Mouse (Mus musculus): ENCODE data around the gene Sord. TPM values are rescaled to one million over a fixed set of nuclear protein-coding genes. Genes with fewer than 3 reads are reported as not detected.
"Not testable (repeated sequence)": the region's sequence is repeated elsewhere in the genome, so short reads cannot be mapped to it uniquely, and the experiment has no call there.

Gene Sord
- polyA plus RNA-seq (2015; fragmentation: Nextera tagmentation; extraction: Ambion mirVana), result 18.8 and 19.8 TPM in 2 replicates

GRCm38 (mm10) chr2:122234611-122235288 lies at the start of gene Sord:
Gene Sord (plus strand): TSS chr2:122234749.
- peak within 1 kb of the TSS; percentile 54 for H3K4me3 ChIP-seq
- H3K9ac ChIP-seq, result peak within 1 kb of the TSS; percentile 56
- no peaks in the 10 kb centered on the region for H3K9me3 ChIP-seq (replicated peaks)
- peak within 1 kb of the TSS; percentile 72 for H3K4me2 ChIP-seq
- 1% methylated on average over 34 of the region's 35 CpGs for WGBS
- H3K4me1 ChIP-seq, result peaks cover 8% of the 10 kb centered on the region
- ATAC-seq, result peak; percentile 96
- H3K27me3 ChIP-seq, result no peaks in the 10 kb centered on the region
- H3K27ac ChIP-seq, result peak within 1 kb of the TSS; percentile 80
- H3K36me3 ChIP-seq (ENCODE audit: poor library complexity, severe bottlenecking), result no peaks in the 10 kb centered on the region

GRCm38 (mm10) chr2:122185086-122185485 lies 49.5 kb upstream of the Sord start:
- H3K27me3 ChIP-seq, result no peaks in the 10 kb centered on the region
- 83% methylated on average over 4 of the region's 4 CpGs for WGBS
- no peak overlapping the region for H3K4me3 ChIP-seq
- no peak overlapping the region for H3K9ac ChIP-seq
- H3K4me2 ChIP-seq, result no peak overlapping the region
- no peaks in the 10 kb centered on the region for H3K4me1 ChIP-seq
- ATAC-seq, result no peak
- H3K27ac ChIP-seq, result no peak overlapping the region
- no peaks in the 10 kb centered on the region for H3K36me3 ChIP-seq (ENCODE audit: poor library complexity, severe bottlenecking)
- H3K9me3 ChIP-seq (replicated peaks), result no peaks in the 10 kb centered on the region

GRCm38 (mm10) chr2:122186106-122186505 lies 48.4 kb upstream of the Sord start, which contains the start of the genes Patl2 and Terb2:
Gene Patl2 (minus strand): TSS chr2:122186189.
Gene Terb2 (plus strand): TSS chr2:122186272.
- no peak within 1 kb of the TSS for H3K4me2 ChIP-seq
- no peak within 1 kb of the TSS for H3K4me3 ChIP-seq
- 85% methylated on average over 17 of the region's 17 CpGs for WGBS
- ATAC-seq, result no peak
- H3K4me1 ChIP-seq, result no peaks in the 10 kb centered on the region
- no peaks in the 10 kb centered on the region for H3K9me3 ChIP-seq (replicated peaks)
- H3K36me3 ChIP-seq (ENCODE audit: poor library complexity, severe bottlenecking), result no peaks in the 10 kb centered on the region
- H3K27me3 ChIP-seq, result no peaks in the 10 kb centered on the region
- no peak within 1 kb of the TSS for H3K9ac ChIP-seq
- no peak within 1 kb of the TSS for H3K27ac ChIP-seq

DNA sequence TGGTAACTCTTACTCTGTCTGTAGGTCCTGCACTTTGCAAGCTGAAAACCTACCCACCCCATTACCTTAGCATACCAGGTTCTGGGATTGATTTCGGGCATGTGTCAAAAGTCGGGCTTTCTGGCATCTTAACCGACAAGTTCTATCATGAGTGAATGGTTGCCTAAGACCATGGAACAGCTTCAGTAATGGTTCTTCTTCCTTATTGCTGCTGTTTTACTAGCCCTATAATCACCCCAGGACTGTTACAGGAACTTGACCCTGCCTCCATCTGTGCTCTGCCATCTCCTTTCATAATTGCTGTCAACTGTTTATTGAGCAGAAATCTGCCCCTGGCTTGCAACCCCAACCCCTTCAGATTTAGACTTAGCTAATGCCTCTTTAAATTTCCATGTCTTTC lies 47.8 kb upstream of the Sord start:
- no peaks in the 10 kb centered on the region for H3K4me1 ChIP-seq
- H3K27me3 ChIP-seq, result no peaks in the 10 kb centered on the region
- H3K36me3 ChIP-seq (ENCODE audit: poor library complexity, severe bottlenecking), result no peaks in the 10 kb centered on the region
- no peak overlapping the region for H3K9ac ChIP-seq
- H3K27ac ChIP-seq, result no peak overlapping the region
- no peak overlapping the region for H3K4me2 ChIP-seq
- 95% methylated on average over 3 of the region's 3 CpGs for WGBS
- ATAC-seq, result no peak
- no peaks in the 10 kb centered on the region for H3K9me3 ChIP-seq (replicated peaks)
- no peak overlapping the region for H3K4me3 ChIP-seq

GRCm38 (mm10) chr2:122191849-122192248 lies 42.7 kb upstream of the Sord start:
- Histone ChIP-seq H3K4me3 (no peak overlapping the region), H3K36me3 (ENCODE audit: poor library complexity, severe bottlenecking) (no peaks in the 10 kb centered on the region), H3K4me1 (no peaks in the 10 kb centered on the region), H3K4me2 (no peak overlapping the region), H3K27ac (no peak overlapping the region), H3K27me3 (no peaks in the 10 kb centered on the region), H3K9me3 (replicated peaks) (no peaks in the 10 kb centered on the region), H3K9ac (no peak overlapping the region)
- ATAC-seq, result no peak
- 79% methylated on average over 3 of the region's 3 CpGs for WGBS

DNA sequence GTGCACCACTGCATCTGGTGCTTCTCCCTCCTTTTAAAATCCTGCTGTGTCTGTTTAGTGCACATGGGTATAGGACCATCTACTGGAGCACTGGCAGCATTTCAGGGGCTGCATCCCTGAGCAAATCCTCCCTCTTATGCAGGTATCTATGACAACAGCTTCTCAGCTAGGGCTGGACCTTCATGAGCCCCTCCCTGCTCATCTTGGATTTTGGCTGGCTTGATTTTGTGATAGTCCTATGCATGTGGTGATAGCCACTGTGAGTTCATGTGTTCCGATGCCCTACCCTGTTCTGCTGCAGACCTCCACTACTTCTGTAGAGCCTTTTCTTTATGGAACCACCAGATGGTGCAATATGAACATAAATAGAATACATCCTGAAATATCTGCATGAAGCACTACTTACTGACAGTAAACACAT lies 40.0 kb upstream of the Sord start:
- WGBS, result 48% methylated on average over 1 of the region's 1 CpGs
- peak; percentile 73 for ATAC-seq
- H3K9me3 ChIP-seq (replicated peaks), result no peaks in the 10 kb centered on the region

DNA sequence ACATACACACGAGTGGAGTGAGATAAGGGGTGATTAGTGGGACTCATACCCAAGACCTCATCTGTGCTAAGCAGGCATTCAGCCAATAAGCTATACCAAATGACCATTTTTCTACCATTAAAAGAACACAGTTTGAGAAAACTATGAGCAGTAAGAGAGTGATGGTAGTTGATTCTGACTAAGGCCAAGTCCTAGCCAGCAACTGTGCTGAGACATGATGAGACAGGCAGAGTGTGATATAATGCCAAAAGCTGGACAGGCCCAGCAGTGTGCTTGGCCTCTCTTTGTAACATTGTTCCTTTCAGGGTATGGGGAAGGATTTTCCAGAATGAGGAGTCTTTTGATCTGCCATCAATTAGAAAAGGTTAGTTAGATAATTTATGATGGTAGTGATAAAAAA lies 33.0 kb upstream of the Sord start:
- no peak overlapping the region for H3K4me3 ChIP-seq
- no peak for ATAC-seq
- WGBS, result 88% methylated on average over 1 of the region's 1 CpGs

More for the DNA sequence above, 40.0 kb upstream of the Sord start:
- H3K27ac ChIP-seq, result no peak overlapping the region
- no peak overlapping the region for H3K9ac ChIP-seq
- H3K27me3 ChIP-seq, result no peaks in the 10 kb centered on the region
- H3K4me1 ChIP-seq, result no peaks in the 10 kb centered on the region
- H3K4me2 ChIP-seq, result no peak overlapping the region
- no peak overlapping the region for H3K4me3 ChIP-seq
- H3K36me3 ChIP-seq (ENCODE audit: poor library complexity, severe bottlenecking), result no peaks in the 10 kb centered on the region

GRCm38 (mm10) chr2:122206440-122207107 lies 28.0 kb upstream of the Sord start:
- Histone ChIP-seq H3K9me3 (replicated peaks) (no peaks in the 10 kb centered on the region), H3K9ac (no peak overlapping the region), H3K36me3 (ENCODE audit: poor library complexity, severe bottlenecking) (no peaks in the 10 kb centered on the region), H3K27ac (no peak overlapping the region), H3K4me1 (no peaks in the 10 kb centered on the region), H3K4me2 (no peak overlapping the region), H3K27me3 (no peaks in the 10 kb centered on the region), H3K4me3 (no peak overlapping the region)
- WGBS, result 85% methylated on average over 2 of the region's 2 CpGs
- no peak for ATAC-seq

More for the DNA sequence above, 33.0 kb upstream of the Sord start:
- H3K4me1 ChIP-seq, result no peaks in the 10 kb centered on the region
- no peaks in the 10 kb centered on the region for H3K9me3 ChIP-seq (replicated peaks)
- no peak overlapping the region for H3K27ac ChIP-seq
- no peak overlapping the region for H3K9ac ChIP-seq
- H3K36me3 ChIP-seq (ENCODE audit: poor library complexity, severe bottlenecking), result no peaks in the 10 kb centered on the region
- no peak overlapping the region for H3K4me2 ChIP-seq
- H3K27me3 ChIP-seq, result no peaks in the 10 kb centered on the region

- Histone ChIP-seq H3K27ac (no peak overlapping the region), H3K9ac (no peak overlapping the region), H3K4me2 (no peak overlapping the region), H3K27me3 (no peaks in the 10 kb centered on the region), H3K4me1 (no peaks in the 10 kb centered on the region), H3K36me3 (ENCODE audit: poor library complexity, severe bottlenecking) (no peaks in the 10 kb centered on the region), H3K4me3 (no peak overlapping the region), H3K9me3 (replicated peaks) (no peaks in the 10 kb centered on the region)
- WGBS, result 44% methylated on average over 3 of the region's 3 CpGs
- ATAC-seq, result no peak
These were observed 23.9 kb upstream of the Sord start for GRCm38 (mm10) chr2:122210534-122211228.

DNA sequence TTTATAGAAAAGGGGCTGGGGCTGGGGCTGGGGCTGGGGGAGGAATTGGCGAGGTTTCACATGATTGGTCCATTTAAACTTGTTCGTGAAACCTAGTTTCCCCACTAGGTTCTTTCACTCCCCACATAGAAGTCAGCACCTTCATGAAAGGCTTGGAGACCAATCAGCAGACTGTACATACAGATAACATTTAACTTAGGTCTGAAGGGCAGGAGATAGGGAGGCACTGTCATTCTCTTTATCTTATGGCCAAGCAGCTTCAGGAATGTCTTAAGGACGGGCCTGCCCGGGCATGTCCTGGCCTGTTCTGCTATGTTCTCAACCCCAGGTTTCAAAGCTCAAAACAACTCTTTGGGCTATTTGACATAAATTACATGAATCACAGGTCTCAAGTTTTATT lies 17.5 kb upstream of the Sord start:
- H3K4me2 ChIP-seq, result not testable (repeated sequence)
- WGBS, result 97% methylated on average over 4 of the region's 4 CpGs

DNA sequence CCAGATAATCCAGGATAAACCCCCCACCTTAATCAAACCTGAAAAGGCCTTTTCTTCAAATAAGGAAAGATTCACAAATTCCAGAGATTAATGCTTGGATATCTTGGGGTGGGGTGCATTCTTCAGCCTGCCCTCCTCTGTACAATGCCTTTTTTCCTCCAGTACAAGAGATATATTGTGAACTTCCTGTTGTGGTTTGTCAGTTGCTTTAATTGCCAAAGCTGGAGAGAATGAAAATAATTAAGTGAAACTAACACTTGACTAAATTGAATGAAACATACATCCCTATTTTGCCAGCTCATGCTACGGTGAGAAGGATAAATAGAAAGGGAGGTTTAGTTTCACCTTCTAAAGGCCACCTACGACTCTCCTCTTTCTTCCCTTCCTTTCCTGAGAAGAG lies 16.3 kb upstream of the Sord start:
- H3K27ac ChIP-seq, result no peak overlapping the region
- H3K4me1 ChIP-seq, result no peaks in the 10 kb centered on the region
- H3K4me3 ChIP-seq, result no peak overlapping the region
- ATAC-seq, result no peak
- WGBS, result 54% methylated on average over 2 of the region's 2 CpGs
- H3K9me3 ChIP-seq (replicated peaks), result no peaks in the 10 kb centered on the region
- no peaks in the 10 kb centered on the region for H3K36me3 ChIP-seq (ENCODE audit: poor library complexity, severe bottlenecking)
- H3K4me2 ChIP-seq, result no peak overlapping the region
- H3K27me3 ChIP-seq, result no peaks in the 10 kb centered on the region
- H3K9ac ChIP-seq, result no peak overlapping the region

More for the DNA sequence above, 17.5 kb upstream of the Sord start:
- H3K9me3 ChIP-seq (replicated peaks); H3K27me3 ChIP-seq; ATAC-seq; H3K4me3 ChIP-seq; H3K27ac ChIP-seq; H3K4me1 ChIP-seq; H3K36me3 ChIP-seq (ENCODE audit: poor library complexity, severe bottlenecking); H3K9ac ChIP-seq: not testable (repeated sequence)

DNA sequence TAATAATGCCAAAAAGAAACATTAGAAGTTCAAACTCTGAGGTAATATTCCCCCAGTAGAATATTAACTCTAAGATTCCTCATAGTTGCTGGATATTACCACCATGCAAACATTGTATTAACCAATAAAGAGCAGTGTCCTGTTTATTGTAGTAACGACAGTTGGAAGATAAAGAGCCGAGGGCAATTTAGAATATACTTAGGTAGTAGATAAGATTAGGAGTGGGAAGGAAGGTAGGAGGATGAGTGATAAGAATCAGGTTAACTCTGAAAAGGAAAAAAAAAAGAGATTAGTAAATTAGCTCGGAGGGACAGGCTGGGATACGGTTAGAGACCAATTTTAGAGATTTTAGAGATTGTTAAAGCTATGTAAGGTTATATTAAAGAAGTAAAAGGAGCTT lies 13.2 kb upstream of the Sord start:
- no peak for ATAC-seq
- WGBS, result 84% methylated on average over 4 of the region's 4 CpGs
- H3K27me3 ChIP-seq, result no peaks in the 10 kb centered on the region
- no peak overlapping the region for H3K9ac ChIP-seq
- H3K4me2 ChIP-seq, result no peak overlapping the region
- no peaks in the 10 kb centered on the region for H3K4me1 ChIP-seq
- H3K36me3 ChIP-seq (ENCODE audit: poor library complexity, severe bottlenecking), result no peaks in the 10 kb centered on the region
- H3K9me3 ChIP-seq (replicated peaks), result no peaks in the 10 kb centered on the region
- no peak overlapping the region for H3K4me3 ChIP-seq
- no peak overlapping the region for H3K27ac ChIP-seq

Data from forebrain, embryonic 13.5 days (tissue).